Mouse (Mus musculus): Measurements from ENCODE around the gene Ppm1n. TPM values are rescaled to one million over a fixed set of nuclear protein-coding genes. Genes with fewer than 3 reads are reported as not detected.

Ppm1n gene
- polyA plus RNA-seq, 1 experiment from 2014 or later, result 0.17 TPM

- Histone ChIP-seq H3K27me3 (ENCODE audit: control insufficient read depth, insufficient read depth, low read length) (peaks cover 38% of the 10 kb centered on the region), H3K4me2 (ENCODE audit: low read depth, low read length) (no peak overlapping the region), H3K9me3 (replicated peaks; ENCODE audit: control insufficient read depth, low read length) (no peaks in the 10 kb centered on the region), H3K4me3 (replicated peaks; ENCODE audit: low read length) (no peak overlapping the region), H3K9ac (ENCODE audit: low read length) (no peak overlapping the region), H3K27ac (ENCODE audit: low read length) (no peak overlapping the region), H3K4me1 (ENCODE audit: control insufficient read depth, insufficient read depth, low read length) (peaks cover 3% of the 10 kb centered on the region), H3K36me3 (ENCODE audit: control insufficient read depth, insufficient read depth, low read length) (no peaks in the 10 kb centered on the region)
- ATAC-seq (ENCODE audit: insufficient read depth, low FRiP score), result no peak
- 50% methylated on average over 4 of the region's 4 CpGs for WGBS
Observed at GRCm38 (mm10) chr7:19276253-19276652, 3.6 kb downstream of the Ppm1n start.

DNA sequence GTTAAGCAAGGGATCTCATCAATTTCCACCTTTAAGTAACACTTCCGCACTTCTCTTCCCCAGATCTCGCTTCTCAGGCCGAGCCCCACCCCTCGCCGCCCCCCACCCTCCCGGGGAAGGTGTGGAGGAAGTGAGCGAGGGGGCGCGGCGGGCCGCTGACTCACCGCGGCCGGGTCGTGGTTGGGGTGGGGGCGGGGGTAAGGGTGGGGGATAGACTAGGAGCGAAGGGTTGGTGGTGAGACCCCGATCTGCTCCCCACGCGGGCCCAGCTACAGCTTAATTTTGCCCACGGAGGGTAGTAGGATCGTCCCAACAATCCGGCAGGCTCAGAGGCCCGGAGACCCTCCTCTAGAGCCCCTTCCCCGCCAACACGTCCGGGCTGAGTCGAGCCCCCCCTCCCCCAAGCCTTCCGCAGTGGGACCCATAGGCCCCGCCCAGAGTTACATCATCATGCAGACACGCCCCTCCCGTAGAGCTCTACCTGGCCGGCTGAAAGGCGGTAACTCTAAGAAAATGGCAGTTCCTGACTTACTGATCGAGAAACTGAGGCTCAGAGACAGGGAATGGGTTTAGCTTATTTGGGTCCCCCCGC is 7.6 kb downstream of the Ppm1n start:
- ATAC-seq (ENCODE audit: insufficient read depth, low FRiP score), result peak; percentile 69
- H3K4me1 ChIP-seq (ENCODE audit: control insufficient read depth, insufficient read depth, low read length), result peaks cover 26% of the 10 kb centered on the region
- H3K4me3 ChIP-seq (replicated peaks; ENCODE audit: low read length), result peak overlapping the region; percentile 98
- peak overlapping the region; percentile 96 for H3K9ac ChIP-seq (ENCODE audit: low read length)
- no peaks in the 10 kb centered on the region for H3K36me3 ChIP-seq (ENCODE audit: control insufficient read depth, insufficient read depth, low read length)
- H3K9me3 ChIP-seq (replicated peaks; ENCODE audit: control insufficient read depth, low read length), result no peaks in the 10 kb centered on the region
- WGBS, result under 1% methylated on average over 36 of the region's 36 CpGs
- no peaks in the 10 kb centered on the region for H3K27me3 ChIP-seq (ENCODE audit: control insufficient read depth, insufficient read depth, low read length)
- peak overlapping the region; percentile 96 for H3K27ac ChIP-seq (ENCODE audit: low read length)
- H3K4me2 ChIP-seq (ENCODE audit: low read depth, low read length), result peak overlapping the region; percentile 90

GRCm38 (mm10) chr7:19271238-19272172 is 8.4 kb downstream of the Ppm1n start, which contains the start of gene Vasp:
Gene Vasp (minus strand): TSS chr7:19271817.
- H3K9ac ChIP-seq (ENCODE audit: low read length), result peak within 1 kb of the TSS; percentile 96
- under 1% methylated on average over 62 of the region's 62 CpGs for WGBS
- H3K9me3 ChIP-seq (replicated peaks; ENCODE audit: control insufficient read depth, low read length), result no peaks in the 10 kb centered on the region
- H3K27me3 ChIP-seq (ENCODE audit: control insufficient read depth, insufficient read depth, low read length), result no peaks in the 10 kb centered on the region
- H3K27ac ChIP-seq (ENCODE audit: low read length), result peak within 1 kb of the TSS; percentile 96
- H3K4me2 ChIP-seq (ENCODE audit: low read depth, low read length), result peak within 1 kb of the TSS; percentile 90
- ATAC-seq (ENCODE audit: insufficient read depth, low FRiP score), result peak; percentile 68
- no peaks in the 10 kb centered on the region for H3K36me3 ChIP-seq (ENCODE audit: control insufficient read depth, insufficient read depth, low read length)
- H3K4me3 ChIP-seq (replicated peaks; ENCODE audit: low read length), result peak within 1 kb of the TSS; percentile 98
- H3K4me1 ChIP-seq (ENCODE audit: control insufficient read depth, insufficient read depth, low read length), result peaks cover 28% of the 10 kb centered on the region

DNA sequence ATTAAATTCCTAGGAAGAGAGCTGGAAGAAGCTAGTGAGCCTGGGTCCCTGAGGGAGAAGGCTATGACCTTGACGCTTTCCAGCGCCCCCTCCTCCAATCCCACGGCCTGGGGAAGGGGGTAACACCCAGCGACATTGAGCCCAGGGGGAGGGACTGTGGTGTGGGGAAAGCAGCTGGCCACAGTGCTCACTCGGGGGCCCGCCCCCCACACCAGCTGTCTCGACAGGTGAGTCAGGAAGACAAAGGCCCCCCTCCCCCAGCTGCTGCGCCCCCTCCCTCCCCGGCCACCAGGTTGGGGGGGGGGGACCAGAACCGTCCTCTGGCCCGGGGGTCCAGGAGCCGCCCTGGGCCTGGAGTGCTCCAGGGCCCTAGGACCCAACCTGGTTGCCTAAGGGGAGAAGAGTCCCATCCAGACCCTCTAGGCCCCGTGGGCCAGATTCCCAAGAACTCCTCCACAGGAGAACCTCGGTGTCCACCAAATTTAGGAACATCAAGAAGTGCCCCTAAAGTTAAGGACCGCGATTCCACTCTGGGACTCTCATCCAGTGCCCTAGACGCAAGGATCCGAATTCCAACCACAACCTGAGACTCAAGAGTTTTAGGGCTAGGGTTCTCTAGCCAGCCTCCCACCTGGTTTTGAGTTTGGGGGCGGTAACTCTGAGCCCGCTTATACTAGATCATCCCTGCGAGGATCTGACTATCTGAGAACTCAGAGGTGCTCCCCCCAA is 9.2 kb downstream of the Ppm1n start:
- ATAC-seq (ENCODE audit: insufficient read depth, low FRiP score), result no peak
- WGBS, result under 1% methylated on average over 20 of the region's 21 CpGs

DNA sequence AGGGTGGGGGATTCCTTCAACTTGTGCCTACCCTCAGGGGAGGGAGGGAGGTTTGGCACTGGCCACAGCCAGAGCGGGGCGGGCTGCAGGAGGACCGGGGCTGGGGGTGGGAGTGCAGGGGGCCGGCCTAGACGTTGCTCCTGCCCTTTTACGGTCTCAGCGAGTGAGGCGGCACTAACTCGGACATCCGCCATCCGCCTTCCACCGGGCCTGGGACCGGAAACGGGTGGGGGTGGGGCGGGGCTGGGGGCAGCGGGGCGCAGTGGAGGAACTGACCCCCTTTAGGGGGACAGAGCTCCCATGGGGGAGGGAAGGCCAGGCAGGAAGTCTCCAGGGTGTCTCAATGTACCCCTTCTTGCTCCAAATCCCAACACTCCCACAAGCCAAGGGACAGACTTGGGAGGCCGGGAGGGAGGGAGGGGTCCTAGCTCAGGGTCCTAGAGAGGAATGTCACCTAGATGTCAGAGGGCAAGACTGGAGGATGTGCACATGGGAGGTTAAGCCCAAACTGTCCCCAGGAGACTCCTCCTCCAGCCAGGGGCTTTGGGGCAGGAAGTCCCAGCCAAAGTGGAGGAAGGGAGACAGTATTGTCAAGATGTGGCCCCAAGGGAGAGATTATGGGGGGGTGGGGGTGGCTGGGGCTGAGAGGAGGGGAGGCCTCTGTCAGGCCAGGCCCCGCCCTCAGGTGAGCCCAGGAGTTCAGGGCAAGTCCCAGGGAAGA is 10.0 kb downstream of the Ppm1n start:
- Histone ChIP-seq H3K4me3 (replicated peaks; ENCODE audit: low read length) (peak overlapping the region; percentile 98), H3K36me3 (ENCODE audit: control insufficient read depth, insufficient read depth, low read length) (no peaks in the 10 kb centered on the region), H3K9ac (ENCODE audit: low read length) (peak overlapping the region; percentile 96), H3K9me3 (replicated peaks; ENCODE audit: control insufficient read depth, low read length) (no peaks in the 10 kb centered on the region), H3K27me3 (ENCODE audit: control insufficient read depth, insufficient read depth, low read length) (no peaks in the 10 kb centered on the region), H3K4me1 (ENCODE audit: control insufficient read depth, insufficient read depth, low read length) (peaks cover 45% of the 10 kb centered on the region), H3K27ac (ENCODE audit: low read length) (peak overlapping the region; percentile 96), H3K4me2 (ENCODE audit: low read depth, low read length) (peak overlapping the region; percentile 90)
- 1% methylated on average over 17 of the region's 19 CpGs for WGBS
- ATAC-seq (ENCODE audit: insufficient read depth, low FRiP score), result peak; percentile 68

More for the DNA sequence above, 9.2 kb downstream of the Ppm1n start:
- Histone ChIP-seq H3K27me3 (ENCODE audit: control insufficient read depth, insufficient read depth, low read length) (no peaks in the 10 kb centered on the region), H3K9ac (ENCODE audit: low read length) (peak overlapping the region; percentile 96), H3K4me2 (ENCODE audit: low read depth, low read length) (peak overlapping the region; percentile 90), H3K27ac (ENCODE audit: low read length) (peak overlapping the region; percentile 96), H3K36me3 (ENCODE audit: control insufficient read depth, insufficient read depth, low read length) (no peaks in the 10 kb centered on the region), H3K9me3 (replicated peaks; ENCODE audit: control insufficient read depth, low read length) (no peaks in the 10 kb centered on the region), H3K4me3 (replicated peaks; ENCODE audit: low read length) (peak overlapping the region; percentile 98), H3K4me1 (ENCODE audit: control insufficient read depth, insufficient read depth, low read length) (peaks cover 37% of the 10 kb centered on the region)

DNA sequence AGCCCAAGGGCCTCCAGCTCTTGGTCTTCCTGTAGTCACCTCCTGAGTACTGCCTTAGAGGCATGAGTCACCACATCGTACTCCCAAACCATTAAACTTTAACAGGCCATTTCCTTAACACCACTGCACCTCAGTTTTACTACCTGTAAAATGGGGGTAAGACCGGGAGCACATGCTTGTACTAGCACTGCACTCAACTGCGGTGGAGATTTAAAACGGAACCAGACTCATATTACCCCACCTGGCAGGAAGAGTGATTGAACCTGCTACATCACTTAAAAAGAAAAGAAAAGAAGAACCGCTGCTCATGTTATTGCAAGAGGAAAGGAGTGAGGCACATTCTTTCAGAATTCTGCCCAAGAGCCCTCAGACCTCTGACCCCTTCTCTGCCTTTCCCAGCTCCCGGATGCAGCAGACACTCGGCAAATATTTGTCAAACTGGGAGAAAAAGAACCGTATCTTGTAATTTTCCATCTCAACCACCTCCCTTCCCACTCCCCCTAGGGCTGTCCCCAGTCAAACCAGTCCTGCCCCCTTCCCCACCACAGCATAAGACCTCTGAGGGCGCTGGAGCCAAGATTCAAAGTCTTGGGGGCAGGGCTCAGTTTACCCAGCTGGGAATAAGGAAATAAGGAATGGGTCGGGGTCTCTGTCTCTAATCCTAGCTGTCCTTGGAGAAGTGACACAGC is 10.7 kb downstream of the Ppm1n start:
- Histone ChIP-seq H3K4me1 (ENCODE audit: control insufficient read depth, insufficient read depth, low read length) (peaks cover 45% of the 10 kb centered on the region), H3K9ac (ENCODE audit: low read length) (peak overlapping the region; percentile 96)

GRCm38 (mm10) chr7:19267051-19267450 is 12.8 kb downstream of the Ppm1n start:
- H3K36me3 ChIP-seq (ENCODE audit: control insufficient read depth, insufficient read depth, low read length), result peaks cover 12% of the 10 kb centered on the region
- peaks cover 41% of the 10 kb centered on the region for H3K4me1 ChIP-seq (ENCODE audit: control insufficient read depth, insufficient read depth, low read length)
- WGBS, result 51% methylated on average over 10 of the region's 10 CpGs
- peak overlapping the region; percentile 34; the same call in 1 of the 2 replicates for H3K4me2 ChIP-seq (ENCODE audit: low read depth, low read length)
- no peak overlapping the region for H3K4me3 ChIP-seq (replicated peaks; ENCODE audit: low read length)
- H3K9me3 ChIP-seq (replicated peaks; ENCODE audit: control insufficient read depth, low read length), result no peaks in the 10 kb centered on the region
- H3K27me3 ChIP-seq (ENCODE audit: control insufficient read depth, insufficient read depth, low read length), result no peaks in the 10 kb centered on the region
- H3K9ac ChIP-seq (ENCODE audit: low read length), result 0 out of 2 replicates have a peak overlapping the region, but pooled peaks have one; percentile 43
- no peak for ATAC-seq (ENCODE audit: insufficient read depth, low FRiP score)
- peak overlapping the region; percentile 64 for H3K27ac ChIP-seq (ENCODE audit: low read length)

More for the DNA sequence above, 10.7 kb downstream of the Ppm1n start:
- H3K9me3 ChIP-seq (replicated peaks; ENCODE audit: control insufficient read depth, low read length), result no peaks in the 10 kb centered on the region
- 19% methylated on average over 10 of the region's 10 CpGs for WGBS
- peak overlapping the region; percentile 96 for H3K27ac ChIP-seq (ENCODE audit: low read length)
- peak; percentile 18; the same call in 1 of the 2 replicates for ATAC-seq (ENCODE audit: insufficient read depth, low FRiP score)
- no peaks in the 10 kb centered on the region for H3K27me3 ChIP-seq (ENCODE audit: control insufficient read depth, insufficient read depth, low read length)
- peak overlapping the region; percentile 98 for H3K4me3 ChIP-seq (replicated peaks; ENCODE audit: low read length)
- H3K4me2 ChIP-seq (ENCODE audit: low read depth, low read length), result peak overlapping the region; percentile 90
- peaks cover 5% of the 10 kb centered on the region for H3K36me3 ChIP-seq (ENCODE audit: control insufficient read depth, insufficient read depth, low read length)
